Mouse (Mus musculus) embryonic facial prominence, embryonic 11.5 days (tissue): ENCODE results near the gene Nfyc. TPM values are rescaled to one million over a fixed set of nuclear protein-coding genes. Genes with fewer than 3 reads are reported as not detected.

Experiments
- ATAC-seq: fragments of 200-750 bp; cut with Nextera tagmentation; replicated peaks from 2 replicates; pipeline ENCODE4 v1.8.0; 2017; ENCODE audit warnings: low read depth; ENCODE audit not compliant: insufficient number of reproducible peaks, low FRiP score, low TSS enrichment
- DNase-seq: peaks from one replicate; pipeline ENCODE4 v3.0.0-alpha.2; 2015; ENCODE audit warnings: low spot score
- H3K27ac ChIP-seq: fragments of 300-500 bp; sonication (generic); replicated peaks from 2 replicates; pipeline ENCODE4 v1.5.1; 2014; ENCODE audit warnings: mild to moderate bottlenecking, low read depth, low read length, control low read depth
- H3K27me3 ChIP-seq: fragments of 300-500 bp; sonication (generic); 2 replicates; pipeline ENCODE4 v1.6.1; 2014; ENCODE audit warnings: mild to moderate bottlenecking, low read length, moderate library complexity, mixed read lengths; ENCODE audit not compliant: control insufficient read depth, insufficient read depth
- H3K36me3 ChIP-seq: fragments of 300-500 bp; sonication (generic); replicated peaks from 2 replicates; pipeline ENCODE4 v1.6.1; 2014; ENCODE audit warnings: low read depth, mild to moderate bottlenecking, low read length, moderate library complexity, mixed read lengths; ENCODE audit not compliant: control insufficient read depth, insufficient read depth
- H3K4me1 ChIP-seq: fragments of 300-500 bp; sonication (generic); 2 replicates; pipeline ENCODE4 v1.6.1; 2014; ENCODE audit warnings: low read length, mixed read lengths; ENCODE audit not compliant: control insufficient read depth, insufficient read depth
- H3K4me2 ChIP-seq: fragments of 300-500 bp; sonication (generic); 2 replicates; pipeline ENCODE4 v1.6.1; 2014; ENCODE audit warnings: low read depth, mild to moderate bottlenecking, control low read depth, low read length, moderate library complexity
- H3K4me3 ChIP-seq: fragments of 300-500 bp; sonication (generic); 2 replicates; pipeline ENCODE4 v1.5.1; 2014; ENCODE audit warnings: low read depth, low read length, control low read depth
- H3K9ac ChIP-seq: fragments of 300-500 bp; sonication (generic); replicated peaks from 2 replicates; pipeline ENCODE4 v1.6.1; 2014; ENCODE audit warnings: mild to moderate bottlenecking, control low read depth, low read length
- H3K9me3 ChIP-seq: fragments of 300-500 bp; sonication (generic); replicated peaks from 2 replicates; pipeline ENCODE4 v1.6.1; 2016; ENCODE audit warnings: mild to moderate bottlenecking, low read length, inconsistent platforms, mixed read lengths; ENCODE audit not compliant: control insufficient read depth
- WGBS: fragments of 180-500 bp; shearing (Covaris S2); extraction: QIAGEN DNeasy Blood & Tissue Kit; methylation state at CpG from one replicate; pipeline ENCODE4 v1.1.7; 2014; 5-methylcytosine and 5-hydroxymethylcytosine counted together
- polyA plus RNA-seq: library from polyadenylated mRNA; unstranded; fragments of >200 nt; fragmentation: Nextera tagmentation; extraction: Ambion mirVana; gene quantifications from 2 replicates; pipeline ENCODE4 v1.2.1, GENCODE M21; 2014

The Nfyc gene
- polyA plus RNA-seq, 1 experiment from 2014 or later: 137 TPM

GRCm38 (mm10) chr4:120845098-120845497, 13.7 kb upstream of the Nfyc start:
- no peak overlapping the region for H3K4me3 ChIP-seq
- H3K27me3 ChIP-seq: no peaks in the 10 kb centered on the region
- ATAC-seq: no peak
- 73% methylated on average over 4 of the region's 4 CpGs for WGBS
- H3K27ac ChIP-seq: no peak overlapping the region
- DNase-seq: no peak
- no peak overlapping the region for H3K9ac ChIP-seq
- H3K36me3 ChIP-seq: no peaks in the 10 kb centered on the region
- H3K4me2 ChIP-seq: no peak overlapping the region
- no peaks in the 10 kb centered on the region for H3K4me1 ChIP-seq
- H3K9me3 ChIP-seq: no peaks in the 10 kb centered on the region

DNA sequence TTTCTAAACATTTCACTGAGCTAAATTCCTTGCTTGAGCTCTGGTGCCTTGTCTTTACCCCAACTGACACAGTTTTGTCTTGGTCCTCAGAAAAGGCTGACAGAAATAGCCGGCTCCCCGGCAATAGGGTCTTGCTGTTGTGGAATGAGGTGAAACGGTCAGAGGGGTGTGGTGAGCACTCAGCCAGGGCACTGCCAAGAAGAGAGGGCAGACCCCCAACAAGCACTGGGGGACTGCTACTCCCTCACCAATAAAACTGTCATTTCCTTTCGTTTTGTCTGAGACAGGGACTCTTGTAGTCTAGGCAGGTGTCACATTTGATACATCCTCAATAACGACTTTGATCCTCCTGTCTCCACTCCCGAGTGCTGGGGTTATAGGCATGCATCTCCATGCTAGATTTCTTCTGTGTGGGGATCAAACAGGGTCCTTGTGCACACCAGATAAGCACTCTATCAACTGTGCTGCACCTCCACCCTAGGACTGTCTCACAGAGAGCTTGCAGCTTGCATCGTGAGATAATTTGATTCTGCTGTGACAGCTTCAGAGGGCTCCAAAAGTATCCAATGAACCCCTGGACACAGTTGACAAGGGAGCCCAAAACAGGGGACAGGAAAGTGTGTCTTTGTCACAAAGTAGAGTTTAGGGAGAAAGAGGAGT, 13.2 kb upstream of the Nfyc start:
- Histone ChIP-seq H3K27ac (no peak overlapping the region), H3K36me3 (no peaks in the 10 kb centered on the region), H3K4me1 (no peaks in the 10 kb centered on the region), H3K4me2 (no peak overlapping the region), H3K9ac (no peak overlapping the region), H3K9me3 (no peaks in the 10 kb centered on the region), H3K4me3 (no peak overlapping the region), H3K27me3 (no peaks in the 10 kb centered on the region)
- ATAC-seq: no peak
- no peak for DNase-seq
- 65% methylated on average over 7 of the region's 7 CpGs for WGBS

- no peak for DNase-seq
- H3K4me1 ChIP-seq: no peaks in the 10 kb centered on the region
- ATAC-seq: no peak
- H3K4me3 ChIP-seq: no peak overlapping the region
- no peak overlapping the region for H3K9ac ChIP-seq
- H3K4me2 ChIP-seq: no peak overlapping the region
- no peaks in the 10 kb centered on the region for H3K36me3 ChIP-seq
- 85% methylated on average over 3 of the region's 3 CpGs for WGBS
- no peak overlapping the region for H3K27ac ChIP-seq
- H3K9me3 ChIP-seq: no peaks in the 10 kb centered on the region
- H3K27me3 ChIP-seq: no peaks in the 10 kb centered on the region
Measured at GRCm38 (mm10) chr4:120841342-120841741, 10.0 kb upstream of the Nfyc start.

DNA sequence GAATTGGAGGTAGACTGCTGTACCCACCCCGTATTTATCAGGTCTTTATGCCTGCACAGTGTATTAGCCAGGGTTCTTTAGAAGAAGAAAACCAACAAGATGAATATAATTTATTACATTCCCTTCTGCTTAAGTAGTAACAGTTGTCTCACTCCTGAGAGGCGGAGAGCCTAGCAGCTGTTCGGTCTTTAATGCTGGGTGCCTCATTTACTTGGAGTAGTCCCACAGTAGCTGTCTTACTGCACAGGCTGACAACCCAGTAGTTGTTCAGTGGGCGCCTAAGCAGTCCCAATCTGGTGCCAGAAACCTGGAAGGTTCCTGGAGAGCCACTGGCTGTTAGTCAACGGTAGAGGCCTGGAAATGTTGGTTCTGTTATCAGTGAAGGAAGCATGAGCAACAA, 605 bp downstream of the Nfyc start:
- WGBS: 69% methylated on average over 5 of the region's 5 CpGs
- Histone ChIP-seq H3K4me2 (no peak overlapping the region), H3K9ac (no peak overlapping the region), H3K36me3 (no peaks in the 10 kb centered on the region), H3K9me3 (no peaks in the 10 kb centered on the region), H3K4me1 (no peaks in the 10 kb centered on the region), H3K4me3 (no peak overlapping the region), H3K27ac (no peak overlapping the region), H3K27me3 (no peaks in the 10 kb centered on the region)
- ATAC-seq (no peak), DNase-seq (no peak)

DNA sequence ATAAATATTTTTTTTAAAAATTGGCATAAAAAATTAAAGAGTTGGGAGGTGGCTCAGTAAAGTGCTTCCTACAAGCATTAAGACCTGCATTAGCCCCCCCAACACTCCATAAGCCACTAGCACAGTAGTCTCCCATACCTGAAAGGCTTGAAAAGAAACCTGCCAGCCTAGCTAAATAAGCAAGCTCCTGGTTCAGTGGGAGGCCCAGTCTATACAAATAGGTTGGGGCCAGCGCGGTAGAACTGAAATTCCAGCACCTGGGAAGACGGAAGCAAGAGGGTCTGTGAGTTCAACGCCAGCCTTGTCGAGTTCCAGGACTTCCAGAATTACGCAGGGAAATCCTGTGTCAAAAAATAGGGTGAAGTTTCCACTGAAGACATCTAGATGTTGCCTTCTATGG, 5.0 kb downstream of the Nfyc start:
- H3K9me3 ChIP-seq: no peaks in the 10 kb centered on the region
- 93% methylated on average over 6 of the region's 6 CpGs for WGBS
- H3K9ac ChIP-seq: no peak overlapping the region
- H3K36me3 ChIP-seq: no peaks in the 10 kb centered on the region
- no peak overlapping the region for H3K27ac ChIP-seq
- H3K27me3 ChIP-seq: no peaks in the 10 kb centered on the region
- H3K4me2 ChIP-seq: no peak overlapping the region
- H3K4me3 ChIP-seq: no peak overlapping the region
- no peak for DNase-seq
- ATAC-seq: no peak
- no peaks in the 10 kb centered on the region; the same call in 1 of the 2 replicates for H3K4me1 ChIP-seq

DNA sequence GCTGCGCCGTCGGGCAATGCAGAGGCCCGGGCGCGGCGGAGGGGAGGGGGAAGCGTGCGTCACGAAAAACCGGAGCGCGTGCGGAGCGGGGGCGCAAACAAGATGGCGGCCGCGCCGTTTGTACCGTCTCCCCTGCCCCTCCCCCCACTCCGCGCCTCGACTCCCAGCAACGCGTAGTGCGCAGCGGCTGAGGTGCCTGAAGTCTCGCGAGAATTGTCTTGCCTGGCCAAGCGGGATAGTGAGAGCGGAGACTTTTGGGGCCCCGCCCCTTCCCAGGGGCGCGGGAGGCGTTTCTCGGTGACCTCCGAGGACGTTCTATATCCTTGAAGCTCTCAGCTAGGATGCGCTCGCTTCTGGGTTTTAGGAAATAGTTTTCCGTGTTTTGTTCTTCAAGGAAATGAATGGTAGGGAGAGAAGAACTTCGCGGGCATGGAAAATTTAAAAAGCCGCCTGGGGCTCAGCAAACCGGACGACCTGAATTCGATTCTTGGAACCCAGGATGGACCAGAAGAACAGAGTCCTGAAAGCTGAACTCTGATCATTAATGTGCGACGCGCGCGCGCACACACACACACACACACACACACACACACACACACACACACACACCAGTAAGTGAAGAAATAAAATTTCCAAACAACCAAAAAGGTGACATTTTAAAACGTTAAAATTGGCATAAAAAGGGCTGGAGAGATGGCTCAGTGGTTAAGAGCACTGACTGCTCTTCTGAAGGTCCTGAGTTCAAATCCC, 5.6 kb downstream of the Nfyc start:
- peak; percentile 93 for ATAC-seq
- H3K4me3 ChIP-seq: peak overlapping the region; percentile 78
- no peaks in the 10 kb centered on the region for H3K9me3 ChIP-seq
- H3K9ac ChIP-seq: peak overlapping the region; percentile 100
- 1% methylated on average over 36 of the region's 55 CpGs for WGBS
- peak; percentile 100 for DNase-seq
- H3K4me1 ChIP-seq: no peaks in the 10 kb centered on the region; the same call in 1 of the 2 replicates
- peak overlapping the region; percentile 99 for H3K27ac ChIP-seq
- H3K4me2 ChIP-seq: peak overlapping the region; percentile 68
- H3K36me3 ChIP-seq: no peaks in the 10 kb centered on the region
- no peaks in the 10 kb centered on the region for H3K27me3 ChIP-seq

DNA sequence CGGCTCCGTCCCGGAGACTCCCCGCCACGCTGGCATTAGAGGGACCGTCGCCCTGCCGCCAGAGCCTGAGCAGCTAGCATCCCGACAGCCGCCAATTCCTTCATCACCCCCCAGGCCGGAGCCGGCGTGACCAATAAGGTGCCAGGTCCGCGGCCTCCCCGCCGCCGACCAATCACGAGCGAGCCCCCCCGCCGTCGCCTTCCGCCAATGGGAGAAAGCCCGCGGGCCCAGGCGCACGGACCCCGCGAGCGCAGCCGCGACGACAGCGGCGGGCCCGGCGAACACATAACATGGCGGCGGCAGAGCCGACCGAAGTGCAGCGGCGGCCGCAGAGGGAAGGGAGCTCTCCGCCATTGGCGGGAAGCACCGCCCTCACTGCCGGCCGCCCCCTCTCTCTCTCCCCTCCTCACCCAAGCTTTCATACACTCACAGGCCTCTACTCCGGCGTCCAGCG, 6.2 kb downstream of the Nfyc start:
- peak; percentile 93 for ATAC-seq
- Histone ChIP-seq H3K27me3 (no peaks in the 10 kb centered on the region), H3K4me3 (peak overlapping the region; percentile 78), H3K9me3 (no peaks in the 10 kb centered on the region), H3K4me2 (peak overlapping the region; percentile 68), H3K9ac (peak overlapping the region; percentile 100), H3K27ac (peak overlapping the region; percentile 99), H3K4me1 (no peaks in the 10 kb centered on the region; the same call in 1 of the 2 replicates), H3K36me3 (no peaks in the 10 kb centered on the region)
- DNase-seq: peak; percentile 95
- WGBS: under 1% methylated on average over 53 of the region's 53 CpGs
